Mouse (Mus musculus) T-helper 17 cell (primary cell): Measurements from ENCODE around the gene Pmepa1.

Source experiments
- in situ Hi-C, 2 experiments: fragments of 300-600 bp; cut with MboI, MseI; formaldehyde crosslinking; loops; 1 replicate in 1 of 2; 2 replicates in 1 of 2; pipeline ENCODE4 v1.15.1; 2025; ENCODE audit warnings: high pct_unique_total_duplicates in 2 of 2

The Pmepa1 gene

GRCm38 (mm10) chr2:173229578-173230224 lies 46.6 kb downstream of the Pmepa1 start:
- in situ Hi-C loops, result loop anchor here (5.0 kb wide), 3 partner anchors 42 to 228 kb away; no protein-coding TSS in a partner anchor

DNA sequence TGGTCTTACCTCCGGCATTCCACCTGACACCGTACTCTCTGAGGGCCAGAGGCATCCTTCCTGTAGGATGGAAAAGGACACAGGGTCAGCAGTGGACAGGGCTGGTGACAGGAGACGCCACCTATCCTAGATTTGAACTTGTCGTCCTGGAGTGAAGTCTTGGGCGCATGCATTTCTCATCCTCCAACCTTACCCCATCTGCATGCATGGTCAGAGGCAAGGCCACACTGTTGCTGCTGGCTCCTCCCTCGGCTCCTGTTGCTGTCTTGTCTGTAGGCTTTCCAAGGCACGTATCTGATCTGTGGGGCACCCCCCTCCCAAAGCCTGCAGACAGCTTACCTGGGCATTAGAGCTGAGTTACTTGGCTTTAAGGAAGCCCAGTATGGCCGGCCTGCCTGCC lies 47.8 kb downstream of the Pmepa1 start:
- in situ Hi-C loops, result no loop called here

DNA sequence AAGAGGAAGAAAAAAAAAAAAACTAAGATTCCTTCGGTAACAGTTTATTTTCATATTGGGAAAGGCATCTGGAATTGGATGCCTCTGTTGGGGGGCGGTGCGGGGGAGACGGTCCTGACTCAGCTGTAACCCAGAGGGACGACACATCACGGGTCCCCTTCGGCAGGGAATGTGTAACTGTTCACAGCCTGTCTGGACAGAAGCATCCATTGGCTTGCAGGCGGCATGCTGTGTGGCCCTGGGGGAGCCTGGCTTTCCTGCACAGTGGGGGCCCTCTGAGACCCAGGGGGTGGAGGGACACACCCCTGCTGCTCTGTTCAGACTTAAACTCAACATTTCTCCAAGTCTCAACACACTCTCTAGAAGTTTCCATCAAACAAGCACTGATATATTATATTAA lies 49.5 kb downstream of the Pmepa1 start:
- in situ Hi-C loops, result no loop called here

DNA sequence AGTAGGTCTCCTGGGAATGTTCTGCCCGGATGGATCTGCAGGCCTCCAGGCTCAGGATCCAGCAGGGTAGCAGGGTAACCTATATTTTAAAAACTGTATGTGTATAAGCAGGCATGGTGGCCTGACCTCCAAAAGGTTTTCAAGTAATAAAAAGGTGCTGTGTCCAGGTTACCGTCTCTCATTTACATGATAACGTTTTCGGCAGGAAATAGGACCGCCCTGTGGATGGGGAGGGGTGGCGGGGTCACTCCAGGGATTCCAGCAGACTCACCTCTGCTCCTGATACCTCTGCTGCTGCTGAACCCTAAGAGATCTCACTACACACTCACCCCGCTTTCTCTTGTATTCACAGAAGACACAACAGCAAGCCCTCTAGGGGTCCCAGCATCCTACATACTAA lies 50.4 kb downstream of the Pmepa1 start:
- in situ Hi-C loops, result no loop called here

DNA sequence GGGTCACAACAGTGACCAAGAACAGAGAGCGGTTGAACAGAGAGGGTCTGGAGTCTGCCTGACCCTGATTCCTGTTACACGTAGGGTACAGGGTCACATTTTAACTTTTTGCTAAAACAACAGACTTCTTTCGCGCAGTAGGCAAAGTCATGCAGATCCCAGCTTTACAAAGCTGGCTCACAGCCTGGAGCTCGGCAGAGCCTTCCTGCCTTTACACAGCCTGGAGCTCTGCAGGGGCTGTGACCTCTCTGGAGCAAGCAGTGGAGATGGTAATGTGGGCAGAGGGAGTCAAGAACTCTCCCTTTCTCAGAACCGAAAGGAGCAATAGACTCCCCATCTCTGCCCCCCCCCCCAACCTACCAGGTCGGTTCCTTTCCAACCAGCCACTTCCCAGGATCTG lies 51.5 kb downstream of the Pmepa1 start:
- in situ Hi-C loops, result no loop called here

GRCm38 (mm10) chr2:173224097-173224496 lies 52.2 kb downstream of the Pmepa1 start:
- in situ Hi-C loops, result no loop called here

DNA sequence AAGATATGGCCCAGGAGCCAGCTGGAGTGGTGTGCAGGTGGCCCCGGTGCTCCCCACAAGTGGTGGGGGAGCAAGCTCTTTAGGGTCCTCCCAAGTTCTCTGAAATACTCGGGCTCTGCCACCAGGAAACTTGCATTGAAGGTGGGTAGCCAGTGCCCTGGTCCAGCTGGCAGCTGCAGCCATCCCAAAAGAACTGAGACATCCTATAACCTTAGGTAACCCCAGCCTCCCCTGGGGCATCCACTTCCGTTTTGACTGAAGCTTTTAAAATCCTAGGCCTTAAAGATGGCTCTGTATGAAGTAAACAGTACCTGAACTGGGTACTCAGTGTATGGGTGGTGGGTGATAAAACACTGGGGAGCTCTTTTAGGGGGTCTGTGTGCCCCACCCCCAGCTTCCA lies 52.8 kb downstream of the Pmepa1 start:
- in situ Hi-C loops, result no loop called here

- in situ Hi-C loops, result no loop called here
These were observed 55.6 kb downstream of the Pmepa1 start for GRCm38 (mm10) chr2:173220754-173221153.

DNA sequence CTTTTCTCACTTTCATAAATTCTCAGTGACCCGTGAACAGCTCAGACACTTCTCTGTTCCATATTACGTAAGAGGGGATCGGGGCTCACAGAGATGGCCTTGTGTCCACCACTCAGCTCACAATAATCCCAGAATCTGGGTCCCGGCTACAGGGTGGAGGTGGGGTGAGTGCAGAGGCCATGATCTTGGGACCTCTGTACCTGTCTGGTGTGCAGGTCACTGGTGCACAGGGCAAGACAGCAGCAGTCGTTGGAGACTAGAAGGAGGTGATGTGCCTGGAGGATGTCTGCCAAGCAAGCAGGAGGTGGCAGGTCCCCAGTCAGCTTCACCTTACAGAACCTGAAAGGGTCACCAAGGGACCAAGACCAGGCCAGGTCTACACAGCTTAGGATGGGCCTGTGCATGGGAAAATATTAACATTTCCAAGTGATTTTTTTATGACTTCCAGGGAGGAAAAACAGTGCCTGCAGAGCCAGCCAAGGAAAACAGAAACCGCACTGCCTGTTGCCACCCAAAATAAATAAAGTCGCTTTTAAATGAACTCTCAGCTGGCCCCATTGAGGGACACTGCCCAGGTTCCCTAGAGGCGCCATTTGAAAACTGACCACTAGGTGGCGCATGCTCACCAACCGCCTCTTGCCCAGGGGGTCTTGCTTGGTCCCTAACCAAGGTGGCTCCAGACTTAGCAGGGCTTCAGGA lies 56.9 kb downstream of the Pmepa1 start:
- in situ Hi-C loops, result loop anchor here in 1 of 2 experiments (5.0 kb wide), 2 partner anchors 43 to 233 kb away; no protein-coding TSS in a partner anchor

DNA sequence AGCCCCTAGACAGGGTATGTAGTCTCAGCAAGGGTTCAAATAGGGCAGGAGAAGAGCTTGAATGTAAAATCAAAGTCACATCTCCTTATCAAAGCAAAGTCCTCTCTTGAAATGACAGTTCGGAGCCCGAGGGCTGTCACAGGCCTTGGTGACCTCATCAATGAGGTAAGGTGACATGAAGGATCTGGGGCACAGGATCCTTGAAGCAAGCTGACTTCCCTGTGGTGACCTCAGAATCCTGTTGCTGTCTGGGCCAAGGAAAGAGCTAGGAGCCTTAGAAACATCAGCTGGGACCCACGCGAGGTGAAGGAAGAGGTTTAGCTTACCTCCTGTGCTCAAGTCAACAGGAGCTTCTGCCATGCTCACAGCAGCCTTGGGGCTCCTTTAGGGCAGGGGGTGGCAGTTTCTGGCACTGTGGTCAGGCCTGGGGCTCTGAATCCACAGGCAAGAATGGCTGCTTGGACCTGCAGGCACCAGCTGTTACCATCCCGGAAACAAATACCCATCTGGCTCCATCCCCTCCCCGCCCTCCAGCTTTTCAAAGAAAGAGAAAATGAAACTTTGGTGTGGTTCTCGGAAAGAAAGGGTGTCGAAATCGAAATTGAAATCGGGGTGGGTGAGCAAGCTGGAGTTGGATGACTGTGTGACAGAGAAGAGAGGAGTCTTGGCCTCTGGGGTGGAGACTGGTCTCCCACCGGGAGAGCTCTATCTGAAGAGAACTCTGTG lies 57.8 kb downstream of the Pmepa1 start, which contains the start of gene Zbp1:
Zbp1 (minus strand) TSS at position 508 of the 726 bp plus-strand sequence.
- in situ Hi-C loops, result loop anchor here in 1 of 2 experiments (5.0 kb wide), 2 partner anchors 44 to 234 kb away; no protein-coding TSS in a partner anchor

DNA sequence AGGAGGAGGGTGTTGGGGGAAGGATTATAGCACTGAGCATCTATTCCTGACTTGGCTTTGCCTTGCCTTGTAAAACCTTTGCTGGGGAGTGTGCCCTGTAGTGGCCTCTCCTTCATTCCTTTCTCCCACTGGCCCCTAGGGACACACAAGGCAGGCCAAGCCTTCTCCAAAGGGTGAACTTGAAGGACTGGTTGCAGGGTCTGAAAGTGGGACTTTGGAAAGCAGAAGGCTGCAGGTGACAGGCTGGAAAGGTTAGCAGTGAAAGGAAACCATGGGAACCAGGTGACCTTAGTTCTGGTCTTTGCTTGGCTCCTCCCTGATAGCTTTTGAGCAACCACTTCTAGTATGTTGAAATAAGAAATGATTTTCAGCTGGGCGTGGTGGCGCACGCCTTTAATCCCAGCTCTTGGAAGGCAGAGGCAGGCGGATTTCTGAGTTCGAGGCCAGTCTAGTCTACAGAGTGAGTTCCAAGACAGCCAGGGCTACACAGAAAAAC lies 58.5 kb downstream of the Pmepa1 start:
- in situ Hi-C loops, result loop anchor here in 1 of 2 experiments (5.0 kb wide), 2 partner anchors 44 to 234 kb away; no protein-coding TSS in a partner anchor

DNA sequence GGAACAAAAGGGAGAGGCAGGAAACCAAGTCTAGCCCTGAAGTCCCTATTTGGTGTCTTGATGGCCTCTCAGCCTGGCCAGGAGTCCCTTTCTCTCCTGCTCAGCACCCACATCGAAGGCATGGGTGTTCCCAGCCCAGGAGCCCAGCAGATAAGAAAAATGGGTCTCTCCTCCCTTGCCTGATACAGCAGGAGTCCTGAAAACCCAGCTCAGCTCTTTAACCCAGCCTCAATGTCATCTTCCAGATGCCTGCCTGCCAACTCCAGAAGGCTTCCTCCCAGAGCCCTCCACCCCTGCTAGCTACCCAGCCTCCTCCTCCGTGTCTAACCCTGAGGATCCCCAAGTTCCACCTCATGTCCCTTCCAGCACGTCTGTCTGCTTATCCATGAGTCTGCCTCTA lies 59.1 kb downstream of the Pmepa1 start:
- in situ Hi-C loops, result loop anchor here in 1 of 2 experiments (5.0 kb wide), 2 partner anchors 45 to 235 kb away; no protein-coding TSS in a partner anchor

GRCm38 (mm10) chr2:173216840-173217239 lies 59.5 kb downstream of the Pmepa1 start:
- in situ Hi-C loops, result loop anchor here in 1 of 2 experiments (5.0 kb wide), 2 partner anchors 45 to 235 kb away; no protein-coding TSS in a partner anchor

DNA sequence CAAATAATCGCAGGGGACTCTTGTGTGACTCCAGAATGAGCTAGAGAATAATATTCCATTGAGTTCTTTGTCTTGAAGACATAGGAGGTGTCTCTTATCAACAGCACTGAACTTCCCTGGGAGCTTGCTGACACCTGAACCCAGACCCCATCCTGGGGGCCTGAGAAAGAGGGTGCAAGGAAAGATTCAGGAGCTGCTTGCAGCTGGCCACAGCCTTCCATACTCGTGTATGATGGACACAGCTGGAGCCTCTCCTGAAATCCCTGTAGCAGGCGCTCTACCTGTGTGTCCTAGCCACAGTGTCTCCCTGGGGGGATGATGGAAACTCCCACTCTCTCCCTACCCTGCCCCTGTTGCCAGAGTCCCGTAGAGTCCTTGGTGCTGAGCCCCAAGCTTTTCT lies 64.1 kb downstream of the Pmepa1 start:
- in situ Hi-C loops, result no loop called here

DNA sequence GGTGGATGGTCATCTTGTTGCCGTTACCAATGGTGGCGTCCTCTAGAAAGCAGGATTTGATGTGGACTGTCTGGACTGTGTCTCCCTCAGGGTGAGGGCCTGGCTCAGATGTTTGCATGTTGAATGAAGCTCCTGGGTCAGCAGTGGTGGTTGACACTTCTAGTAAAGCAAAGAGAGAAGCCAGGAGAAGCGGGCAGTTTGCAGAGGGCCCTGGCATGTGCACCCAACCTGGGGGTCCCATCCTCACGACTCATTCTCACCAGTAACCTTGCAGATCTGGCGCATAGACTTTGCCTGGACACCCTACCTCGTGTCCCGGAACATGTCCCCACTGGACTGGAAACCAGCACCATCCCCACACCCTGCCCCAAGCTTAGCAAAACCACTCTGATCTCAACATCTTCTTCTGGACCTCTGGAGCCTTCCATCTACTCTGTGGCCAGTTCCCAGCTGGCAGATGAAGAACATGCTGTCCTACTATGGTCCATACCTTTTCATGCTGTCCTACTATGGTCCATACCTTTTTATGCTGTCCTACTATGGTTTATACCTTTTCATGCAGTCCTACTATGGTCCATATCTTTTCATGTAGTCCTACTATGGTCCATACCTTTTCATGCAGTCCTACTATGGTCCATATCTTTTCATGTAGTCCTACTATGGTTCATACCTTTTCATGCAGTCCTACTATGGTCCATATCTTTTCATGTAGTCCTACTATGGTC lies 67.1 kb downstream of the Pmepa1 start:
- in situ Hi-C loops, result no loop called here

DNA sequence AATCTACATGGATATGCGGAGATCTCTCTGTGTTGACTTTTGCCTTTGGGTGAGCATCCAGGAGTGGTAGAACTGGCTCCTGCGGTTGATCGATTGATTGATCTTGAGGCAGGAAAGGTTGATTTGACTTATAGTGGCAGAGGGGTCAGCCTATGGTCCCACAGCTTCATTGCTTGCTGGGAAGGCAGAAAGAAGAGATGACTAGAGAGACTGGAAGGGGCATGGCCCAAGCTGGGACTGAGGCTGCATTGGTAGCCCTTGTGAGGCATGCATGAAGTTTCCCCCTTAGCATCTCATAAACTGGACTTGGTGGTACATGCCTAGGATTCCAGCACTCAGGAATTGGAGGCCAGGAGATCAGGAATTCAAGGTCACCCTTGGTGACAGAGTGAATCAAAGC lies 69.3 kb downstream of the Pmepa1 start:
- in situ Hi-C loops, result no loop called here

GRCm38 (mm10) chr2:173205563-173206099 lies 70.7 kb downstream of the Pmepa1 start:
- in situ Hi-C loops, result no loop called here

GRCm38 (mm10) chr2:173204671-173205070 lies 71.7 kb downstream of the Pmepa1 start:
- in situ Hi-C loops, result no loop called here

DNA sequence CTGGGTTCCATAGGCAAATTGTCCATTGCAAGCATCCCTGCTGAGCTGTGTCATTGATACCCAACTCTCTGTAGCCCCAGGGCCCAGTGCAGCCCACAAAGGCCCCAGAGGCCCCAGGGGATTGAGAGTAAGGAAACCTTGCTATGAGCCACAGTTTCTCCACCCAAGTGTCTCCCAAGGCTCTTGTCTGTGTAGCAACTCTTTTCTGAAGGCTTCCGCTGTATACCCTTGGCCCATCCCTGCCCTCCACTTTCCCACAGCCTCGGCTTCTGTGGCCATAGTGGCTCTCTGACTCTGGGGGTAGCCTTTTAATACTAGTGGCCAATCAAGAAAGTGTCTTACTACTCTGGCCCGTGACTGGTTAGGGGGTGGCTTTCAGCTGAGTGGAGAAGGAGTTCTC lies 72.6 kb downstream of the Pmepa1 start:
- in situ Hi-C loops, result no loop called here

DNA sequence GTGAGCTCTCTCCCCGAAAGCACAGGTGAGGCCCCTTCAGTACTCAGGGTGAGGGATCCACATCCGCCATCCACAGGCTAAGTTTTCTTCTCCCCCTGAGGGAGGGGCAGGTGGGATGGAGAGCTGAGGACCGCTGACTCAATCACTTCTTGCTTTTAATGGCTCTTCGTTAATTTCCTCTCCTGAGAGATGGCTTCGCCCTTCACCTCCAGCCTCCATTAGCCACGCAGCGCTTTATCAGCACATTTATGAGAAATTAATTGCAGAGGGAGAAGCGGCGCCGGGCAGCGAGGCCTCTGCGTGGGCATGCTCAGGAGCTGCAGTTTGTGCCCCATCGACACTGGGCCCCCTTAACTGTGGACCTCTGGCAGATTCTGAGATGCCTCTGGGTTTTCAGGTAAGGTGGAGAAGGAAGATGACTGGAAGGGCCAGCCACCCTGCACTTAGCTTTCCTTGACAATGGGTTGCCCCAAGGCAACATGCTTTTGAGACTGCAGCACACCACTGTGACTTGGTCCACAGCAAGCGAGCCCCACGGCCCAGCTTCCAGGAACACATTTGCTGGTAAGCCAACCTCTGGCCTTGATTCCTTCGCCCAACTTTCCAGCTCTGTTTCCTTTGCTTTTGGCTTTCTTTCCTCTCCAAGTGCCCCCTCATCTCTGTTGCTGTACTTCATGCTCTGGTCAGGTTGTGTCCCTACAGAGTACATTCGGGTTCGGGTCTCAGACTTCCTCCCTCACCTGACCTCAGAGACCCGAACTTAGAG lies 73.2 kb downstream of the Pmepa1 start:
- in situ Hi-C loops, result no loop called here
